Mouse (Mus musculus) heart, embryonic 10.5 days (tissue): ENCODE measurements around the gene Ecsit. TPM values are rescaled to one million over a fixed set of nuclear protein-coding genes. Genes with fewer than 3 reads are reported as not detected.

Experiments used
- DNase-seq: peaks from one replicate; pipeline ENCODE4 v3.0.0-alpha.2; 2017; ENCODE audit warnings: low spot score
- H3K27ac ChIP-seq: fragments of 300-500 bp; sonication (generic); 2 replicates; pipeline ENCODE4 v1.5.1; 2016; ENCODE audit warnings: mild to moderate bottlenecking
- H3K27me3 ChIP-seq: fragments of 300-500 bp; sonication (generic); 2 replicates; pipeline ENCODE4 v1.6.1; 2016; ENCODE audit warnings: mild to moderate bottlenecking; ENCODE audit not compliant: poor library complexity, insufficient read depth, severe bottlenecking
- H3K36me3 ChIP-seq: fragments of 300-500 bp; sonication (generic); 2 replicates; pipeline ENCODE4 v1.6.1; 2016; ENCODE audit warnings: mild to moderate bottlenecking, moderate library complexity
- H3K4me1 ChIP-seq: fragments of 300-500 bp; sonication (generic); 2 replicates; pipeline ENCODE4 v1.6.1; 2016; ENCODE audit warnings: mild to moderate bottlenecking
- H3K4me3 ChIP-seq: fragments of 300-500 bp; sonication (generic); 2 replicates; pipeline ENCODE4 v1.5.1; 2016; ENCODE audit warnings: mild to moderate bottlenecking, moderate library complexity
- H3K9me3 ChIP-seq: fragments of 300-500 bp; sonication (generic); 2 replicates; pipeline ENCODE4 v1.6.1; 2016; ENCODE audit warnings: mild to moderate bottlenecking, moderate library complexity
- WGBS: fragments of 180-500 bp; shearing (Covaris S2); methylation state at CpG from one replicate; pipeline ENCODE4 v1.1.7; 2016; 5-methylcytosine and 5-hydroxymethylcytosine counted together
- microRNA-seq: library from miRNA; unstranded; fragments of <30 nt; microRNA quantifications from one replicate; pipeline ENCODE4, GENCODE M21; 2017
- polyA plus RNA-seq: library from polyadenylated mRNA; unstranded; fragments of >200 nt; fragmentation: Nextera tagmentation; extraction: Ambion mirVana; gene quantifications from 2 replicates; pipeline ENCODE4 v1.2.1, GENCODE M21; 2016

Gene Ecsit
- polyA plus RNA-seq, 1 experiment from 2014 or later, result 58.4 TPM

GRCm38 (mm10) chr9:22035300-22036044 lies 49.8 kb downstream of the Ecsit start:
- WGBS, result 46% methylated on average over 6 of the region's 6 CpGs

GRCm38 (mm10) chr9:22030386-22030785 lies 54.9 kb downstream of the Ecsit start:
- peaks cover 9% of the 10 kb centered on the region for H3K27me3 ChIP-seq
- no peak for DNase-seq
- H3K4me1 ChIP-seq, result 0 out of 2 replicates have a peak, but pooled peaks cover 9% of the 10 kb centered on the region

More at GRCm38 (mm10) chr9:22035300-22036044, 49.8 kb downstream of the Ecsit start:
- H3K36me3 ChIP-seq, result no peaks in the 10 kb centered on the region
- H3K27ac ChIP-seq, result no peak overlapping the region
- no peaks in the 10 kb centered on the region for H3K9me3 ChIP-seq
- H3K4me1 ChIP-seq, result no peaks in the 10 kb centered on the region
- peaks cover 3% of the 10 kb centered on the region for H3K27me3 ChIP-seq
- no peak overlapping the region for H3K4me3 ChIP-seq
- DNase-seq, result no peak

GRCm38 (mm10) chr9:22028467-22028866 lies 56.8 kb downstream of the Ecsit start:
- peaks cover 13% of the 10 kb centered on the region for H3K27me3 ChIP-seq
- no peaks in the 10 kb centered on the region for H3K36me3 ChIP-seq
- DNase-seq, result no peak
- WGBS, result 47% methylated on average over 7 of the region's 7 CpGs
- peaks cover 15% of the 10 kb centered on the region; the same call in 1 of the 2 replicates for H3K4me1 ChIP-seq
- no peaks in the 10 kb centered on the region for H3K9me3 ChIP-seq
- no peak overlapping the region for H3K27ac ChIP-seq
- no peak overlapping the region for H3K4me3 ChIP-seq

More at GRCm38 (mm10) chr9:22030386-22030785, 54.9 kb downstream of the Ecsit start:
- Histone ChIP-seq H3K27ac (no peak overlapping the region), H3K4me3 (no peak overlapping the region), H3K9me3 (no peaks in the 10 kb centered on the region), H3K36me3 (no peaks in the 10 kb centered on the region)
- WGBS, result 87% methylated on average over 9 of the region's 9 CpGs

- Histone ChIP-seq H3K36me3 (no peaks in the 10 kb centered on the region), H3K27me3 (peaks cover 9% of the 10 kb centered on the region; the same call in 1 of the 2 replicates), H3K4me3 (no peak overlapping the region), H3K27ac (no peak overlapping the region), H3K9me3 (no peaks in the 10 kb centered on the region), H3K4me1 (peaks cover 15% of the 10 kb centered on the region; the same call in 1 of the 2 replicates)
- WGBS, result 59% methylated on average over 8 of the region's 8 CpGs
- DNase-seq, result no peak
These were observed 60.6 kb downstream of the Ecsit start for GRCm38 (mm10) chr9:22024592-22024991.

Small RNA genes within 50 kb of the gene (microRNA-seq; reads per million reads assigned to microRNA genes)
- gene Mir7084, result 1.5 reads per million

Other genes starting within 250 kb of the Ecsit start
- 2.5 and 5.7 TPM in 2 replicates for gene Angptl8, start 249.9 kb downstream of the Ecsit start, polyA plus RNA-seq
- gene Dock6, start 232.8 kb downstream of the Ecsit start, polyA plus RNA-seq, result 47.9 and 56.9 TPM in 2 replicates
- 6.2 and 6.8 TPM in 2 replicates for gene Rab3d, start 167.2 kb downstream of the Ecsit start, polyA plus RNA-seq
- 3.6 and 4.2 TPM in 2 replicates for gene Ccdc159, start 158.0 kb downstream of the Ecsit start, polyA plus RNA-seq
- gene Tmem205, start 157.9 kb downstream of the Ecsit start, polyA plus RNA-seq, result 50.1 and 52.6 TPM in 2 replicates
- 6.5 and 7.0 TPM in 2 replicates for gene Plppr2, start 148.4 kb downstream of the Ecsit start, polyA plus RNA-seq
- 5.7 and 6.9 TPM in 2 replicates for gene Swsap1, start 129.7 kb downstream of the Ecsit start, polyA plus RNA-seq
- gene Epor, start 121.9 kb downstream of the Ecsit start, polyA plus RNA-seq, result 25.0 and 25.9 TPM in 2 replicates
- gene Rgl3, start 96.0 kb downstream of the Ecsit start, polyA plus RNA-seq, result 1.8 and 2.3 TPM in 2 replicates
- 0.20 and 0.75 TPM in 2 replicates for gene Ccdc151, start 82.8 kb downstream of the Ecsit start, polyA plus RNA-seq
- 89.8 and 106 TPM in 2 replicates for gene Prkcsh, start 82.6 kb downstream of the Ecsit start, polyA plus RNA-seq
- 0.15 and 0.29 TPM in 2 replicates for gene Elavl3, start 33.4 kb downstream of the Ecsit start, polyA plus RNA-seq
- not detected in 2 replicates for gene Gm49318, start 14.2 kb downstream of the Ecsit start, polyA plus RNA-seq
- 9.6 and 10.8 TPM in 2 replicates for gene Zfp653, start 14.1 kb downstream of the Ecsit start, polyA plus RNA-seq
- gene Cnn1, start 13.8 kb upstream of the Ecsit start, polyA plus RNA-seq, result 246 and 375 TPM in 2 replicates
- gene Elof1, start 31.7 kb upstream of the Ecsit start, polyA plus RNA-seq, result 149 and 176 TPM in 2 replicates
- 62.3 and 67.2 TPM in 2 replicates for gene Acp5, start 50.3 kb upstream of the Ecsit start, polyA plus RNA-seq
- gene Pigyl, start 71.4 kb upstream of the Ecsit start, polyA plus RNA-seq, result 44.7 and 60.3 TPM in 2 replicates
- gene Zfp872, start 102.7 kb upstream of the Ecsit start, polyA plus RNA-seq, result 0.11 TPM in 2 replicates
- 17.2 and 19.2 TPM in 2 replicates for gene Zfp809, start 140.3 kb upstream of the Ecsit start, polyA plus RNA-seq
- 5.1 and 5.4 TPM in 2 replicates for gene Zfp599, start 174.5 kb upstream of the Ecsit start, polyA plus RNA-seq
- gene Zfp810, start 222.2 kb upstream of the Ecsit start, polyA plus RNA-seq, result 17.2 and 19.9 TPM in 2 replicates